Mouse (Mus musculus): Measurements from ENCODE around the gene Vhl.

DNA sequence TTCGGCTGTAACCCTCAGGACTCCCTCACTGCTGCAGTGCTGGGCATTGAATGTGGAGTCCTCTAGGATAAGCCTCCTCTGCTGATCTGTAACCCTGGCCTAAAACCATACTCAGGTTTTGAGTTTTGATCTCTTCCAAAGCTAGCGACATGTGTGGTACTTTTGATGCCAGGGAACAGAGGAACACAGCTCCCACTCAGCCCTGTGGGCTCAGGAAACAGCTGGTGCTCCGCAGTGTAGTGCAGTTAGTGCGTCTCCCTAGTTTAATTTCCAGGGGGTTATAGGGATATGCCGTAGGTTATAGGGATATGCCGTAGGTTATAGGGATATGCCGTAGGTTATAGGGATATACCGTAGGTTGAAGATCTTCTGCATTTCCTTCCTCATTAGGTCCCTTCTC, 8.8 kb upstream of the Vhl start:
- TF ChIP-seq POLR2A (IDR thresholded peaks at IDR 0.05; ENCODE audit: borderline replicate concordance, insufficient read depth, low read length) (no peak), CTCF (IDR thresholded peaks at IDR 0.05; ENCODE audit: borderline replicate concordance, insufficient read depth, low read depth, low read length) (no peak)

All from cerebellum, adult 2 months (tissue).